Mouse (Mus musculus) ES-CJ7 (cell line): ENCODE results near the gene Pde7b.

ENCODE experiments used
- DNase-seq: peaks from one replicate; pipeline ENCODE4 v3.0.0; 2011; ENCODE audit warnings: low read depth, low spot score

Pde7b gene

GRCm38 (mm10) chr10:20724906-20725305 is at the start of gene Pde7b:
Pde7b (minus strand) TSS chr10:20725078.
- no peak for DNase-seq

DNA sequence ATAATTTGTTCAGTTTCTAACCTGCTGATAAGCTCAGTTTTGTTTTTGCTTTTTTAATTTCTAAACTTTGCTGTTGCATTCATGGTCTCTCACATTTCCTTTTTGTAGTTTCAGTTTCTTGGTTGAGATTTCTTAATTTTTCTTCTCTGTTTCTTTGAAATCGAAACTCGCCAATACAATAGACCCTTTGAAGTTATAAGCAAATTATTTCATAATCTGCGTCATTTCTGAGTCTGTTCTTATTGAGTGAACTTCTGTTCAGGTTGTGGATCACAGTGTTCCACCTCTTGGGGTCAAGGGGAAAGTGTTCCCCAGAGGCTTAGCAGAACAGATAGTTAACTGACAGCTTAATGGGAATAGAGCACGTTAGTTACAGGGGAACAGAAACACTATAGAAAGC is 47.2 kb upstream of the Pde7b start:
- DNase-seq = no peak

- no peak for DNase-seq
These were observed 45.6 kb upstream of the Pde7b start for GRCm38 (mm10) chr10:20770418-20770888.

DNA sequence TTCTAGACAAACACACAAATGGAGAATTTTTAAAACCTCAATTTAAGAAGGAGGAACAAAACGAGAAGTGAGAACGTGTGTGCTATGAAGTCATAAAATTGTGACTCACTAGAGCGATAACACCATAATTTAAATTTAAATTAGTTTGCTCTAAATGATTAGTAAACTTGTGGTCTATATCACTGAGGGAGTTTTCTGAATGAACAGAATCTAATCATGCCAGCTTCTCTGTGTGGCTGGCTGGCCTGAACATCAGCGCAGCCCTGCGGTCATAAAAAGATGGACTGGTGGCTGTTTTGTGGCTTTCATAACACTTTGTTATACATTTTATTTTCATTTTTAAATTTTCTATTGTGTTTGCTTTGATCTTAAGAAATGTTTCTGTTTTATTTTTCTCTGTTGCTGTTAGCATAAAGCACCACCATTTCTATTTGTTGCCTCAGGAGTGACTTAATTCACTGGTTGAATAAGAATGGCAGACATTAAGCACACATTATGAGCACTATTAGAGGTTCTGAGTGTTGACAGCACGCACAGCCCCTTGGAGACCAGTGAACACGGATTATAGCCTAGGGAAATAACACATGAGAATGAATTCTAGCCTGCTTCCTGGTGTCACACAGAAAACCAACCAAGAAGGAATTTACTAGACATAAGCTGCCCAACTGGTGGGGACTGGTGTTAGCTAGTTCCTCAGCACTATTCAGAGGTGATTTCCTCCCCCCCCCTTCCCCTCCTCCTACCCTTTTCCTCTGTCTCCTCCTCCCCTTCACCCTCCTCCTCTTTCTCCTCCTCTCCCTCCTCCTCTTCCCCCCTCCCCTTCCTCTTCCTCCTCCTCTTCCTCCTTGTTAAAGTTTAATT is 44.9 kb upstream of the Pde7b start:
- DNase-seq = peak; percentile 57

- no peak for DNase-seq
These were observed 39.5 kb upstream of the Pde7b start for GRCm38 (mm10) chr10:20764352-20764751.

- no peak for DNase-seq
These were observed 34.1 kb upstream of the Pde7b start for GRCm38 (mm10) chr10:20758939-20759338.

- no peak for DNase-seq
These were observed 33.4 kb upstream of the Pde7b start for GRCm38 (mm10) chr10:20758259-20758658.

DNA sequence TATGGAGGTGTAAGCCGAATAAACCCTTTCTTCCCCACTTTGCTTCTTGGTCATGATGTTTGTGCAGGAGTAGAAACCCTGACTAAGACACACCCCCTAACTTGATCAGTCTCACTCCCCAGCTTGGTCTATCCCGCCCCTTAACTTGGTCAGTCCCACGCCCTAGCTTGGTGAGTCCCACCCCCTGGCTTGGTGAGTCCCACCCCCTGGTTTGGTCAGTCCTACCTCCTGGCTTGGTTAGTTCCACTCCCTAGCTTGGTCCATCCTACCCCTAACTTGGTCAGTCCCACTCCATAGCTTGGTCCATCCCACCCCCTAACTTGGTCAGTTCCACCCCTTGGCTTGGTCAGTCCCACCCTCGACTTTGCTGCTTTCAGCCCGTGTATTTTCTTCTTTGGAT is 31.3 kb upstream of the Pde7b start:
- no peak for DNase-seq

DNA sequence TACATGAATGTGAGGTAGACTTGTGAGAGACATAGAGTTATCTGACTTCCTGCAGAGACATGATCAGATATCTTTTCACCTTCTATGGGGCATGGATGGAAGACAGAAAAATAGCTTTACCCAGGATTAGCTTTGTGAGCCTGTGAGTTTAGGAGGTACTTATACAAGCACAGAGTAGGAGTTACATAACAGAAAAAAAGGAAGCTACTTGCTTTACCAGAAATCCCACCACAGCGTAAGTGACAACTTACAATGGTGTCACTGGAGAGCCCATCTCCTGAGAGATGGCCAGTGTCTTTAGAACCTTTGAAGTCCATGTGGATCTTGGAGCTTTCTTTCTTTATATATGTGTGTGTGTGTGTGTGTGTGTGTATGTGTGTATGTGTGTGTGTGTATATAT is 28.0 kb upstream of the Pde7b start:
- DNase-seq = no peak

DNA sequence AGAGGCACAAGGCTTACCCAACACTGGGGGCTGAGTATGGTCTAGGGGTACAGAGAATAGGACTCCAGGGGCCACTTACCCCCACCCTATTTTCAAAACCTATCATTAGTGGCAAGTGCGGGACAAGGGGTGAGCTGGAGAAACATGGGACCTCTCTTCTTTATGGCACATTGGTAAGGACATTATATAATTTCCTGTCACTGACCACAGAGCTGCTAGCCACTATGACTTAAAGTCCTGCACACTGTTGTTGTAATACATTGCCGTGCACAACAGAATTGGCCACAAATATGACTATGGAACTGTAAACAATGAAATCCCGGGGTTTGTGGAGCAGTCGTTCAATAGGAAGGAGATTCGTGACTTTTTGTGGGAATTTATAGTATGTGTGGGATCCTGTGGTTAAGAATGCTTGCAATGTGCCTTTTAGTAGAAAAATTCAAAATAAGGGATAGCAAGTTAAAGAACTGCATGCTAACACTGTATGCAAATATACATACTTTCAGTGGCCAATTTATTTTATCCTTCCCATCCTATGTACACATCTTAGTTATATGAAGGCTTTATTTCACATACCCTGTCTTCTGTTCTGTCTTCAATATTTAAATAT is 25.9 kb upstream of the Pde7b start:
- no peak for DNase-seq

GRCm38 (mm10) chr10:20748938-20749337 is 24.1 kb upstream of the Pde7b start:
- DNase-seq = no peak

- DNase-seq = no peak
These were observed 22.4 kb upstream of the Pde7b start for GRCm38 (mm10) chr10:20747229-20747628.

- no peak for DNase-seq
These were observed 14.9 kb upstream of the Pde7b start for GRCm38 (mm10) chr10:20739801-20740200.

DNA sequence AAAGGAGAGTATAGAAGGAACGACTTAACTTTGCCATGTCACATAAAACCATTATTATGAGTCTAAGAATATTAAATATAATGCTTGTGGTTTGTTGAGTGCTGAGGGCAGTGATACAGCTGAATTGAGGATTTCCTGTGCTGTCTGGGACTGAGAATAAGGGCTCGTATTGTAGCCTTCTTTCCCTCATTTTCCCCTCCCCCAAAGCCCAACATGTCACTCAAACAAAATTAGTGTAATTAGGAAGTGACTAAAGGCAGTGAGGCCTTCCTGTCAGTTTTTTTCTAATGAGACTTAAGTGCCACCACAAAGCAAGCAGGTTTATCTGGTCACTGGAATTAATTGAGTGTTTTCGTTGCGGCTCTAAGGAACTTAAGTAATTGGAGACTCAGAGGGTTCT is 12.3 kb upstream of the Pde7b start:
- DNase-seq = no peak

DNA sequence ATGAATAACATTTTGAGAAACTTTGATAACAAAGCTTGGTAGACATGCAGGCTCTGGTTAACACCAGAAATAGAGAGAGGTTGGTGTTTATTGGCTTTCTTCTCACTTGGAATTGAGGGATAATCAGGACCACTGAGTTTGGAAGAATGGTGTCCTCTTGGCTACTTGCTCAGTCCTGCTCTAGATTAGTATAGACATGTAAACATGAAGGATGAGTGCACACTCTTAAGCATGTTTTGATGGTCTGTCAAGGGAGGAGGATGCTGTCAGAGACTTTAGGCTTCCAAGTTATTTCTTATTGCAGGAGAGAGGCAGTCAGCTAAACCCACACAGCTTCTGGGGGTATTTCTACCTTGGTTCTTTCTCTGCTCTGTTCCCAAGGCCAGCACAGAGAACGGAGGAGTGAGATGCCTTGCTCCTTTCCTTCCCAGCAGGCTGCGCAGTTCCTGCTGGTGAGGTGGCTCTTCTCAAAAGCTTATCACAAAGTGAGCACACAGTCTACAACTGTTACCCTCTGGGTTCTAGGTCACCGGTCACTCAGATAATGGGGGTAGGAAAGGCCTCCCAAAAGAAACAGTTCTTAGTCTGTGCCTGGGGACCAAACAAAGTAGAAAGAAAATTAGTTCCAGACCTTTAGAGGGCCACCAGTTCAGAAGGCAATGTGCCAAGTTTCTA is 11.0 kb upstream of the Pde7b start:
- DNase-seq = no peak

DNA sequence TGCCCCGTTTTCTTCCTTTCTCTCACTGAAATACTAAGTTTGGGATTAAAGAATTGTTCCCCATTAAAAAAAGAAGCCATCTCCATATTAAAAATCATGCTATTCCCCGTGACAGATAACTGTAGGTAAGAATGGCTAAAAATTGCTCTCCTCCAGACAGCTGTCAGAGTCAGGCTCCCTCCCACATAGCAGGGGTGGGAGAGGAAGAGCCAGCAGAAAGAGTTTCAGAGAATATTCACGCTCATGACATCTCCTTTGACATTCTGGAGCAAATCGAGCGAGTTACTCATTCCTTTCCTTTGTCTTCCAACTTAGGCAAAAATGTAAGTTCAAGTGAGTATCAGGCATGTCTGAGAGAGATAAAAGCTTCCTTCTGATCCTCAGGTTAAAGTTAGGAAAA is 8.7 kb upstream of the Pde7b start:
- no peak for DNase-seq

DNA sequence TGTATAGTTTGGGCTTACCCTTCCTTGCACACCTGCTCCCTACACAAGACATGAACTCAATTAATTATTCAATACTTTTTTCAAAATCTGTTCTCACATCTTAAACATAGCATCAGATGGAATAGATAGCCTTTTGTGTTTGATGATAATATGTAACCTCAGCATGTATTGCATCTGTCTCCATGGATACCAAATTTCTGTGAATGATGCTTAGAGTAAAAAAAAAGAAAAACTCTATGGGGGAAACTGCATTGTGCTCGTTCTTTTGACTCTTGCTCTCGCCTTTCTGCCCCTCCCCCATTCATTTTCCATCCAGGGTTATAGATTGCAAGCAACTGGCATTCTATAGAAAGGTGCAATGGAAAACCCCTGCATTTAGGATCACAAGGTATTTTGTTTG is 7.3 kb upstream of the Pde7b start:
- DNase-seq = no peak

- no peak for DNase-seq
These were observed 5.2 kb upstream of the Pde7b start for GRCm38 (mm10) chr10:20730034-20730433.

DNA sequence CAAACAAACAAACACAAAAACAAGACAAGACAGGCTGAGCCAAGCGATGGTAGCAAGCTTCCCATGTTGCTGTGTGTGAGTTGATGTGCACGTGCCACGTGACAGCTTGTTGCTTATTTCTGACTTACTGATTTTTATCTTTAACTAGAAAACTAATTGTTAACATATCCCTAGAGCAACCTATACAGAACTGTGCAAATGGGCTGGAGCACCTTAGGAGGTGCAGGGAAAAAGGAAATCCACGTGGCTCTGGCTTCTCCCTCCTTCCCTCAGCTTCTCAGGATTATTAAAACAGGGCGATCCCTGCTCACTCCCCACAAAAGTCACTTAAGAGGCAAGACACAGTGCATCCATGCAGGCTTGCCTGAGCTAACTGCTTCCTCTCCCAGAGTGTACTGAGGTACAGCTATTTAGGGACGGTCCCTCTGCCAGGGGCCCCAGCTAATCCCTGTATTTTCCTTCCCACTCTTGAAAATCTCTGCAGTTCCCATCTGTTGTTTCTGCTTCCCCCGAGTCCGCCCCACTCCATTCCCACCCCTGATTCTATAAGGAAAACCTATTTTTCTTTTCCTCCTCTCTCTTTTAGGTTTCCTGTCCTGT is 606 bp upstream of the Pde7b start:
- DNase-seq = no peak

DNA sequence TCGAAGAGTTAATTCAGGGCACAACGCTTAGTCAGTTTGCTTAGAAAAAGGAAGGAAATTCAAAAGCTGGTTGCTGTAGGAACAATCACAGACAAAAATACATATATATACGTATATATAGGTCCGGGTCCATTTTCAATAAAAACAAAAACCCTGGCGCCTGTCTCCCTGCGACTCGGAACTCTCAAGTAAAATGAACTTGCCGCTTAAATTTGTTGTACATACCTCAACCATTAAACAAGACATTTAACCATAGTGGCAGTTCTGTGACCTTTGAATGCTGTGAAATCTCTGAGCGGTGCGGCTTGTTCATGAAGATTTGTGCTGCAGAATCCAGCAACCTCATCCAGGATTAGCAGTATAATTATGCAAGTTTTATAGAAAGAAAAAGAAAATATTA is 427 bp downstream of the Pde7b start:
- no peak for DNase-seq

DNA sequence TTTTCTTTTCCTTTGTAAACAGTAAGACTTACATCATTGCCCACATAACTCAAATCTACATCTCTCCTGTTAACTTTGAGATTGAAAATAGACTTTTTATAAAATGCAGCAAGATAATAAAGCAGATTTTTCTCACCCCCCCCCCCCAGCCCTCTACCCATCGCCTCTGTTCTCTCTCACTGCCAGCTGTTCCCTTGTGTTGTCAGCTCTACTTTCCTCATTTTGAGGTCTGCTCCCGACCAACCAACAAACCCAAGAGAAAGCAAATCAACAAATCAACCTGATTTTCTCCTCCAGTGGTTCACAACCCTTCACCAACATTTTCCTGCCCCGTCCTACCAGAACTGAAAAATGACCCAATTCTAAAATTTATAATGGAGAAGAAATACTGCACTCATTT is 916 bp downstream of the Pde7b start:
- DNase-seq = no peak

- DNase-seq = no peak
These were observed 1.4 kb downstream of the Pde7b start for GRCm38 (mm10) chr10:20723521-20723915.
